Mouse (Mus musculus) limb, embryonic 14.5 days (tissue): ENCODE measurements around the gene Ap3b1. TPM values are rescaled to one million over a fixed set of nuclear protein-coding genes. Genes with fewer than 3 reads are reported as not detected.

Experiments
- ATAC-seq: fragments of 200-750 bp; cut with Nextera tagmentation; 2 replicates; pipeline ENCODE4 v1.8.0; 2017; ENCODE audit warnings: low read depth, moderate number of reproducible peaks, moderate TSS enrichment; ENCODE audit not compliant: low FRiP score
- DNase-seq: peaks from one replicate; pipeline ENCODE4 v3.0.0-alpha.2; 2015; ENCODE audit warnings: low spot score
- H3K27ac ChIP-seq: fragments of 300-500 bp; sonication (generic); replicated peaks from 2 replicates; pipeline ENCODE4 v1.5.1; 2014; ENCODE audit warnings: low read depth, mild to moderate bottlenecking, low read length, moderate library complexity, mixed read lengths
- H3K27me3 ChIP-seq: fragments of 300-500 bp; sonication (generic); 2 replicates; pipeline ENCODE4 v1.6.1; 2014; ENCODE audit warnings: low read length, mixed read lengths; ENCODE audit not compliant: control insufficient read depth, insufficient read depth
- H3K36me3 ChIP-seq: fragments of 300-500 bp; sonication (generic); 2 replicates; pipeline ENCODE4 v1.6.1; 2014; ENCODE audit warnings: mild to moderate bottlenecking, low read length, moderate library complexity, mixed read lengths; ENCODE audit not compliant: control insufficient read depth, insufficient read depth
- H3K4me1 ChIP-seq: fragments of 300-500 bp; sonication (generic); 2 replicates; pipeline ENCODE4 v1.6.1; 2014; ENCODE audit warnings: antibody characterized with exemption, low read length, mixed read lengths; ENCODE audit not compliant: control insufficient read depth, insufficient read depth
- H3K4me2 ChIP-seq: fragments of 300-500 bp; sonication (generic); replicated peaks from 2 replicates; pipeline ENCODE4 v1.6.1; 2014; ENCODE audit warnings: low read depth, mild to moderate bottlenecking, low read length, moderate library complexity; ENCODE audit not compliant: severe bottlenecking
- H3K4me3 ChIP-seq: fragments of 300-500 bp; sonication (generic); replicated peaks from 2 replicates; pipeline ENCODE4 v1.5.1; 2014; ENCODE audit warnings: low read length
- H3K9ac ChIP-seq: fragments of 300-500 bp; sonication (generic); 2 replicates; pipeline ENCODE4 v1.6.1; 2014; ENCODE audit warnings: mild to moderate bottlenecking, low read depth, low read length, moderate library complexity; ENCODE audit not compliant: severe bottlenecking
- H3K9me3 ChIP-seq: fragments of 300-500 bp; sonication (generic); 2 replicates; pipeline ENCODE4 v1.6.1; 2016; ENCODE audit warnings: low read length; ENCODE audit not compliant: control insufficient read depth
- POLR2A ChIP-seq: fragments of 200-500 bp; IDR thresholded peaks from 2 replicates; pipeline ENCODE4 v1.8.0; 2012; ENCODE audit warnings: inconsistent platforms, mild to moderate bottlenecking, moderate library complexity, borderline replicate concordance; ENCODE audit not compliant: insufficient read depth, insufficient read length; ENCODE audit errors: extremely low read depth
- WGBS: fragments of 180-500 bp; shearing (Covaris S2); extraction: QIAGEN DNeasy Blood & Tissue Kit; methylation state at CpG from one replicate; pipeline ENCODE4 v1.1.7; 2014; 5-methylcytosine and 5-hydroxymethylcytosine counted together
- polyA plus RNA-seq, 2 experiments: library from polyadenylated mRNA; depleted of rRNA in 1 of 2; stranded (reverse) in 1 of 2; unstranded in 1 of 2; fragments of >200 nt; fragmentation: Nextera tagmentation in 1 of 2; extraction: Ambion mirVana in 1 of 2; gene quantifications; 2 replicates each; pipeline versions ENCODE4 v1.2.1 to v1.2.3; 2012 to 2014

Gene Ap3b1
- polyA plus RNA-seq, 2 experiments, result 41.6 to 54.5 TPM

- 48% methylated on average over 4 of the region's 4 CpGs for WGBS
- ATAC-seq, result no peak
- Histone ChIP-seq H3K4me2 (no peak overlapping the region), H3K4me1 (0 out of 2 replicates have a peak, but pooled peaks cover 4% of the 10 kb centered on the region), H3K27me3 (no peaks in the 10 kb centered on the region), H3K4me3 (no peak overlapping the region), H3K27ac (no peak overlapping the region), H3K9ac (no peak overlapping the region), H3K36me3 (peaks cover 21% of the 10 kb centered on the region; the same call in 1 of the 2 replicates), H3K9me3 (no peaks in the 10 kb centered on the region)
- no peak for DNase-seq
- no peak for TF ChIP-seq POLR2A
These were observed 187.0 kb downstream of the Ap3b1 start for GRCm38 (mm10) chr13:94545739-94546138.

- Histone ChIP-seq H3K4me3 (no peak overlapping the region), H3K27me3 (no peaks in the 10 kb centered on the region), H3K4me2 (no peak overlapping the region), H3K9ac (no peak overlapping the region), H3K36me3 (peaks cover 21% of the 10 kb centered on the region; the same call in 1 of the 2 replicates), H3K4me1 (0 out of 2 replicates have a peak, but pooled peaks cover 4% of the 10 kb centered on the region), H3K27ac (no peak overlapping the region), H3K9me3 (no peaks in the 10 kb centered on the region)
- no peak for TF ChIP-seq POLR2A
- ATAC-seq, result no peak
- 71% methylated on average over 11 of the region's 11 CpGs for WGBS
- no peak for DNase-seq
These were observed 187.5 kb downstream of the Ap3b1 start for GRCm38 (mm10) chr13:94546246-94546645.

- peaks cover 12% of the 10 kb centered on the region; the same call in 1 of the 2 replicates for H3K36me3 ChIP-seq
- no peak for TF ChIP-seq POLR2A
- no peak overlapping the region for H3K27ac ChIP-seq
- H3K9ac ChIP-seq, result no peak overlapping the region
- H3K27me3 ChIP-seq, result no peaks in the 10 kb centered on the region
- no peak for DNase-seq
- WGBS, result 47% methylated on average over 3 of the region's 3 CpGs
- H3K4me2 ChIP-seq, result no peak overlapping the region
- H3K9me3 ChIP-seq, result no peaks in the 10 kb centered on the region
- H3K4me3 ChIP-seq, result no peak overlapping the region
- H3K4me1 ChIP-seq, result 0 out of 2 replicates have a peak, but pooled peaks cover 4% of the 10 kb centered on the region
- no peak for ATAC-seq
These were observed 190.8 kb downstream of the Ap3b1 start for GRCm38 (mm10) chr13:94549580-94549979.

DNA sequence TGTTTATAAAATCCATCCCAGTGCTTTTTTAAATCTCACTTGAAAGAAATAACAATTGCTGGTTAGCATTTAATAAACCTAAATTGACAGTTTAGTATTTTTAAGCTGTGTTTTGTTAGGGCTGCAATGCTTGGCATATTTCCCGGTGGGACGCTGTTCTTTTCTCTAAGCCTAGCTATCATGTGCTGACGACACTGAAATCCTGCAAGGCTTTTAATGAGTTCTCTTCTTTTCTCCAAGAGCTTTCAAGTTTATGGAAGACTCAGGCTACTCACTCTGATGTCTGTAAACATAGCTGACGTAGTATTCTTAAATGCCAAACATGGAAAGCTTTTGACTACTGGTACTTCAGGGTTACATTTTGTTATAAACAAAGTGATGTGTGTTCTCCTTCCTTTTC is 191.3 kb downstream of the Ap3b1 start:
- Histone ChIP-seq H3K9me3 (no peaks in the 10 kb centered on the region), H3K27ac (no peak overlapping the region), H3K9ac (no peak overlapping the region), H3K36me3 (peaks cover 12% of the 10 kb centered on the region; the same call in 1 of the 2 replicates), H3K27me3 (no peaks in the 10 kb centered on the region), H3K4me2 (no peak overlapping the region), H3K4me1 (0 out of 2 replicates have a peak, but pooled peaks cover 4% of the 10 kb centered on the region), H3K4me3 (no peak overlapping the region)
- 47% methylated on average over 4 of the region's 4 CpGs for WGBS
- no peak for TF ChIP-seq POLR2A
- DNase-seq, result no peak
- no peak for ATAC-seq

DNA sequence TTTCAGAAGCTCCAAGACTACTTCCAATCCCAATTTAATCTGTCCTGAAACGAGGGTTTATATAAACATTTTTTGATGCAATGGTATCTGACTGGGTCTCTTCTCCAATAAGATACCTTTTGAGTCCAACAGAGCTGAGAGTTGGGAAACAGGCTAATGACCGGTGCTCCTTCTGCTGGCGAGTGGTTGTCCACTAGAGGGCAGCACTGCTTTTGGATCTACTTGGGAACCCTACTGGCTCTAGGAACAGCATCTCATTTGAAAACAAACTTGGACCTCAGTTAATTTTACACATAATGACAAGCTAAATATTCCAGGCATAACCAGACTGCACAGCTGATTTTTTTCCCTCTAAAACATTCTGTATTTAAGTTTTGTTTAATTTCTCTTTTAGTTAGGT is 201.3 kb downstream of the Ap3b1 start:
- TF ChIP-seq POLR2A, result no peak
- under 1% methylated on average over 3 of the region's 3 CpGs for WGBS
- no peak overlapping the region for H3K9ac ChIP-seq
- H3K9me3 ChIP-seq, result no peaks in the 10 kb centered on the region
- no peaks in the 10 kb centered on the region for H3K27me3 ChIP-seq
- no peaks in the 10 kb centered on the region for H3K4me1 ChIP-seq
- DNase-seq (peak; percentile 91), ATAC-seq (peak; percentile 44; the same call in 1 of the 2 replicates)
- no peak overlapping the region for H3K4me3 ChIP-seq
- no peak overlapping the region for H3K4me2 ChIP-seq
- 0 out of 2 replicates have a peak, but pooled peaks cover under 1% of the 10 kb centered on the region for H3K36me3 ChIP-seq
- H3K27ac ChIP-seq, result no peak overlapping the region
